In the genomic region with DNA sequence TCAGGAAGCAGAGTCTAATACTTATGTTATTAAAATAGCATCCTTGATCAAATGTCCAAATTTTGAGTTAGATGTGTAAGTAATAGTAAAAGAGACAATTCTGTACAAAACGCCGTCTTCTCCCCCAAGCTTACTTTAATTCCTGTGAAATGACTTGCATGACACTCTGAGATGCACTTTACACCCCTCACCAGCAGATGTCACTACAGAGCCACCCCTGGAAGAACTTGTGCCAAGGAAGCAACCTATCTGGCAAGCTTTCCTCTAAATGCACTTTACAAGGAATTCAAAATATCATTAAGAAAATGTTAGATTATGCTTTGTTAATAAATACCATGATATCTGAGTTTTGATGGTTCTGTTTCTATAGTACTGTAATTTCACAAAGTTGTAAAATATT, we compare ENCODE assay signal across 9 mouse cellular contexts.
DNase-seq lines count a peak whose midpoint lies in the region; ATAC-seq and TF ChIP-seq lines count a peak whose summit lies in the region.
"Had no signal": no experiment of that assay in that cellular context is flagged by ENCODE, and none has a peak within 500 bp of the region (broad histone marks: within the 10 kb centered on the region; RNA-seq: fewer than 3 reads in every experiment).

No protein-coding gene starts in this region.

- no peak overlapping the region for H3K27ac ChIP-seq in lung, embryonic 14.5 days (ENCODE audit: low read depth)
- H3K27ac ChIP-seq: limb, embryonic 15.5 days had no signal

- no peak overlapping the region for H3K4me2 ChIP-seq in lung, embryonic 14.5 days
- H3K4me2 ChIP-seq: limb, embryonic 15.5 days had no signal

- DNase-seq in CD4-positive, CD25-positive, alpha-beta regulatory T cell, adult 2 months (ENCODE audit: low read depth, low spot score) = peak; percentile 89
- peak; percentile 28 for DNase-seq in WW6 (ENCODE audit: low read depth, low spot score)
- peak; percentile 66 to 75 for DNase-seq in cerebellum, postnatal 4 days (ENCODE audit: low spot score in 2 of 2)
- DNase-seq in gastrocnemius, postnatal 10 days = peak; percentile 66
- DNase-seq in kidney, postnatal 4 days = peak; percentile 80 to 84
- DNase-seq in lung, embryonic 14.5 days = peak; percentile 94
- peak; percentile 78 for DNase-seq in right cerebral cortex, adult 18-20 months
- DNase-seq in urinary bladder, postnatal 14 days (ENCODE audit: low spot score) = peak; percentile 76

- no peaks in the 10 kb centered on the region for H3K27me3 ChIP-seq in lung, embryonic 14.5 days (ENCODE audit: insufficient read depth, low read length)
- H3K27me3 ChIP-seq: limb, embryonic 15.5 days had no signal

- no peaks in the 10 kb centered on the region for H3K9me3 ChIP-seq in lung, embryonic 14.5 days (ENCODE audit: low read depth, low read length)
- H3K9me3 ChIP-seq: limb, embryonic 15.5 days had no signal

- no peak for ATAC-seq in lung, embryonic 14.5 days (ENCODE audit: insufficient read depth)

- H3K4me1 ChIP-seq in lung, embryonic 14.5 days (ENCODE audit: insufficient read depth) = no peaks in the 10 kb centered on the region

- no peak overlapping the region for H3K9ac ChIP-seq in lung, embryonic 14.5 days
- H3K9ac ChIP-seq: limb, embryonic 15.5 days had no signal

- TF ChIP-seq CTCF in lung, embryonic 14.5 days (IDR thresholded peaks at IDR 0.05; ENCODE audit: low read depth) = peak; percentile 97

- no peak overlapping the region for H3K4me3 ChIP-seq in lung, embryonic 14.5 days (ENCODE audit: low read depth, low read length)
- H3K4me3 ChIP-seq: limb, embryonic 15.5 days had no signal

- no peaks in the 10 kb centered on the region for H3K36me3 ChIP-seq in lung, embryonic 14.5 days (ENCODE audit: insufficient read depth)
- H3K36me3 ChIP-seq: limb, embryonic 15.5 days had no signal

- WGBS in lung, embryonic 14.5 days = 19% methylated on average over 2 of the region's 2 CpGs

Comparison
In these comparisons a context has a peak if more than half of its experiments do, and no peak if none do; other contexts are left out.
1. DNase-seq: peak in every context shown above with its lines; median percentile 94 in lung, embryonic 14.5 days; 89 in CD4-positive, CD25-positive, alpha-beta regulatory T cell, adult 2 months; 82 in kidney, postnatal 4 days; 78 in right cerebral cortex, adult 18-20 months; 76 in urinary bladder, postnatal 14 days; 70 in cerebellum, postnatal 4 days; 66 in gastrocnemius, postnatal 10 days; 28 in WW6.